Mouse (Mus musculus) gastrocnemius, postnatal 36 days (tissue): ENCODE measurements at regions not wholly inside any gene's neighbourhood (a gene's known extent, or its start where the extent isn't known, plus 50 kb on each side); places are given as distances from the start of the nearest gene placed in this dataset.
A peak's percentile ranks its signal among the peaks of the same experiment; 100 is the strongest.

Experiments used
- DNase-seq, 2 experiments: peaks; one replicate each; pipeline ENCODE4 v3.0.0; 2022
- intact Hi-C: fragments of 180-260 bp; cut with DNase I; formaldehyde crosslinking; loops from one replicate; pipeline ENCODE4 v1.15.1; 2025

GRCm38 (mm10) chr10:70746612-70747011 lies 90.8 kb upstream of the Phyhipl start:
- intact Hi-C loops, result no loop called here
- DNase-seq, result no peak

- DNase-seq, result no peak
- intact Hi-C loops, result no loop called here
These were observed 86.1 kb upstream of the Phyhipl start for GRCm38 (mm10) chr10:70741909-70742308.

DNA sequence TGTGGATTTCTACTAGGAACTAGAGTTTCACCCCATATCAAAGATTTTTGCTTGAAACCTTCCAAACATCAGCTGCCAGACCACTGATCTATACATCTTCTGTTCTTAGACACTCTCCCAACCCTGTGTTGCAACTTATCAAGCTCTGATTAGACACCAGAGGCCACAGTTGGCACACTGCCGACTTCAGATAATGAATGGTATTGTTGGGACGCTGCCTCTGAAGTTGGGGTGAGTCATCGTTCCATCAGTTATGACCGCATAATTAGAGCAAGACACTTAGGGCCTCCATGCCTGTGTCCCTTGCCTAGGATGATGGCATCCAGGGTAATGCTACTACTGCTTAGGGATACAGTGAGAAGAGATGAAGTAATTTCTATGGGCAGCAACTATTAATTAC lies 84.3 kb upstream of the Phyhipl start:
- DNase-seq, result no peak
- intact Hi-C loops, result no loop called here

DNA sequence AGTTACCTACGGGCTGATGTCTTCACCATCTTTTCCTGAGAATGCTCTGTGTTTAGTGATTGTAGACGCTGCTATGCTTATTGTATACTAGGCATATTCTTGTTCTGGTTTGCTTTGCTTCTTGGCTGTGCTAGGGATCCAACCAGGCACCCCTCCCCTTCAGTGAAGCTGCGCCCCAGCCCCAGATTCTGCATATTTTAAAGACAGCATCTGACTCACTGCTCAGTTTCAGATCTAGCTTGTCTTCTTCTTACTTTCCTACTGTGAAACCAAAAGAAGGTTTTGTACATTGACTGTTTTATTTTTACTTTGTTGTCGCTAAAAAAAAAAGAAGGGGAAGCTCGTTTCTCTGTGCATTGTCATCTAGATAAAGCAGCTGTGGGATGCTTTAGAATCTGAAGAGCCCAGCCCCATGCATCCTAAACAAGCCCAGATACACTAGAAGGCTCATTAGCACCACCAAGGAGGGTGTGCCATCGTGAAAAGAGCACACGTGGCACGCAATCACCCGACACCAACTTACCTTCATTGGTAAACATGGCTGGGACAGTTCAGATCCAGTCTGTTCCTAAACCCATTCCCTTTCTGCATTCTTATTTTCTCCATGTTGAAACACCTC lies 83.7 kb upstream of the Phyhipl start:
- no peak for DNase-seq
- intact Hi-C loops, result no loop called here

GRCm38 (mm10) chr10:70738686-70739085 lies 82.9 kb upstream of the Phyhipl start:
- intact Hi-C loops, result no loop called here
- no peak for DNase-seq

- intact Hi-C loops, result no loop called here
- no peak for DNase-seq
These were observed 78.2 kb upstream of the Phyhipl start for GRCm38 (mm10) chr10:70733956-70734355.

DNA sequence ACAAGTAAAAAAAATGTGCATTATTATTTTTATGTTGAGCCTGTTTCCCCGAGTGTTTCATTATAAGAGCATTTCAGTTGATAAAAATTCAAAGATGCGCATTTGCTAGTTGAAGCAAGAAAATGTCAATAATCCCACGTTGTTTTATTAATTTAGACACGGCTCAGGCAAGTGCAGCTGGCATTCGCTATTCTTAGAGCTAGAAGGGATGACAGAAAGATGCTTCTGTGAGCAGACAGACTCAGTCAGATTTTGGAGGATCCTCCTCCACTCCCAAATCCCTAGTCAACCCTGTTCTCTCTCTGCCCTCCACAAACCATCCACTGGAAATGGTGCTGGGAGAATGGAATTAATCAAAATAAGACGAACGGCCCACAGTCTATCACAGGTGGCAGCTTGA lies 77.7 kb upstream of the Phyhipl start:
- no peak for DNase-seq
- intact Hi-C loops, result no loop called here

DNA sequence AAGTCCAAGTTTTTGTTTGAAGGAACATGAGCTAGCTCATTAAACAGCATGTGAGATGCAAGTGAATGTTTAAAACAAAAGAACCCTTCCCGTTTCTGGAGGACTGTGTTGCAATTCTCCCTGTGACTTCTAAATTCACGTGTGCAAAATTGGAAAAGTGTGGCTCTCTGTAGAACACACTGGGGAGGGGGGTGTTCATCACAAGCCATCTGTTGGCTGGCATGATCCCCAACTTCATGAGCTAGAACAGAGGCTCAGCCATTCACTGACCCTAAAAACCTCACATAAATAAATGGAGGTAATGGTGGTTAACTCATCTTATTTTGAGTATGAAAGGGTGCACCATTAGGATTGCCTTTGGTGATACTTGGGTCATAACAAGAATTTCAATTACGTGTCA lies 69.3 kb upstream of the Phyhipl start:
- intact Hi-C loops, result no loop called here
- no peak for DNase-seq

DNA sequence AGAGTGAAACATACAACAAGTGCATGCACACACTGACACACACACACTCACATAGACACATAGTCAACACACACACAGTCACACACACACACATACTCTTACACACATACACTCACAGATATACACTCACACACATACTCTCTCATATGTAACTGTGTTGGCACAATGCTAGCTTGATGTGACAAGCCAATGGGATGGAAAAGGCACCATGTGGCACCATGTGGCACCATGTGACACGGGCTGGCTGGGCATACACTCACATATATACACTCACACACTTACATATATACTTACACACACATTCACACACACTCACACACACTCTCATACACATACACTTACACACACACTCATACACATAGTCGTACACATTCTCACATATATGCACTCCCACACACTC lies 67.0 kb upstream of the Phyhipl start:
- DNase-seq, result no peak

DNA sequence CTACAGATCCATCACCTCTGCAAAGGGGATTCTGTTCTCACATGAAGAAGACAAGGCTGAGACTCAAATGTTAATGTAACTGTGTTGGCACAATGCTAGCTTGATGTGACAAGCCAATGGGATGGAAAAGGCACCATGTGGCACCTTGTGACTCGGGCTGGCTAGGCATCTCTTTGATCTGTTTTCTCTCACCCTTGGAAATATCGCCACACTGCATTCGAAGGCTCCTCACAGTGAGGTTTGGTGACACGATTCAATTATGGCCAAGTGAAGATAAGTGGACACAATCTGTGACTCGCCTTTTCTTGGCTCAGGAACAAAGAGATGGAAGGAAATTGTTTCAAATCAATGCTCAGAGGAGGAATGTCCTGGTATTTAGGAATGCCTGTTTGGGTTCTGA lies 66.6 kb upstream of the Phyhipl start:
- intact Hi-C loops, result no loop called here
- DNase-seq, result no peak

More for the DNA sequence above, 67.0 kb upstream of the Phyhipl start:
- intact Hi-C loops, result no loop called here

DNA sequence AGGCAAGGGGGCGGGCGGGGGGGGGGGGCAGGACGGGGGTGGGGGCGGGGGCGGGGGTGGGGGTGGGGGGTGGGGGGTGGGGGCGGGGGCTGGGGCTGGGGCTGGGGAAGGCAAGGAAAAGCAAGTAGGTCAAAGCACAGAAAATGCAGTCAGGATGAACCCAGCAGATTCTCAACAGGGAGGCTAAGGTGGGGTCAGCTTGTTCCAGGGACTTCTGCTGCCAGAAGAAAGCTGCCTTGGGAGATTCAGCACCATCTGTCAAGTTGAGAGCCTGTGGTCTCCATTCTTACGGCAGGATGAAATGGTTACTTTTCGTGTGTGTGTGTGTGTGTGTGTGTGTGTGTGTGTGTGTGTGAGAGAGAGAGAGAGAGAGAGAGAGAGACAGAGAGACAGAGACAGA lies 61.7 kb upstream of the Phyhipl start:
- DNase-seq, result peak in 1 of 2 experiments; percentile 15
- intact Hi-C loops, result no loop called here

DNA sequence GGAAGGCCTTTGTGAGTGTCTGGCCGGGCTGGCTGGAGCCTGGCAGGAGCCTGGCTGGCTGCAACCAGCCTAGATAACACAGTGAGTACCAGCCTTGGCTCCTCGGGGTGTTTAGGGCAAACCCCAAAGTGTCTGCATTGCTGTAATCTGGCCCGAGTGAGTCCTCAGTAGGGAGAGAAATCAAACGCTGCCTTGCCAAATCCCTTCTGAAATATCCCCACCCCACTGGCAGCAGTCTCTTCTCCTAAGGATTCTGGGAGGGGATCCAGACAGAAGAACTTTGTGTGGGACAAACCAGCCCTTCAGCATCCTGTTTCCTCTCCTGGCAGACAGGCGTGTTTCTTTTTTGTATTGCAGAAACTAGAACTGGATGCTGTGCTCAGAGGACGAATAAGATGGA lies 61.3 kb upstream of the Phyhipl start:
- peak; percentile 20 to 38 for DNase-seq
- intact Hi-C loops, result no loop called here

DNA sequence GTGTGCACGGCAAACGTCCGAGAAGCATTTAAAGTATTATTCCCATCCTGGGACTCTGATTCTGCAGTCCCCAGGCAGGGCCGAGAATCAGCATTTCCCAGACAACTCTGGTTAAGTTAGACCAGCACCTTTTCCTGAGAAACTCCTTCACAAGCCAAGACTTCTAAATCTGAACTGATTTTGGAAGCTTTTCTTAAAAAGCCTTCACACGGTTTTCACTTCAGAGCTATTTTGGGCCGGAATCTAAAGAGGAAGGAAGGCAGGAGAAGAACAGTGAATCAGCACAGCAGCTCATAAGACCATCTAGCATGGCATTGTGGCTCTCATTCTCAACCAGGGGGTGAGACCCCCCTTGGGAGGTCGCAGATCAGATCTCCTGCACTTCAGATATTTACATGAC lies 57.5 kb upstream of the Phyhipl start:
- DNase-seq, result no peak
- intact Hi-C loops, result no loop called here

DNA sequence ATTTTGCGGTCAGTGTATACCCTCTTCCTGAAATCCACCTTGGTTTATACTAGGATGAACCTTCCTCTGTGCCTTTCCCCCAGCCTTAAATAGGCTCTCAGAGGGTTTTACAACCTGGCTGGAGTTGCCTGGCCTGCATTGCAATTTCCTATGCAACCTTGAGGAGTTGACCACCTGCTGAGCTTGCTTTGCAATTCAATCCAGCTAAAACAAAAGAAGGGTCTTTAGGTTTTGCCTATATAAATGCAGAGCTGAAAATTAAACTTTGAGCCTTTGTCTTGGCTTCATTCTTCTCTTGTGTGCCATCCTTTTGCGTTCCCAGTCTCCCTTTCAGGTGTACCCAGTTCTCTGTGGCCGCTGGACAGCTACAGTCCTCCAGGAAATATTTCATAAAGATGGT lies 53.0 kb upstream of the Phyhipl start:
- intact Hi-C loops, result no loop called here

More for the DNA sequence above, 53.0 kb upstream of the Phyhipl start:
- no peak for DNase-seq
